Mouse (Mus musculus) cerebellum, postnatal 36 days (tissue): ENCODE measurements around the gene Csf2.

Experiments
- DNase-seq, 2 experiments: peaks; one replicate each; pipeline ENCODE4 v3.0.0; 2021 to 2022; ENCODE audit warnings: mixed read lengths in 2 of 2

Csf2 gene

DNA sequence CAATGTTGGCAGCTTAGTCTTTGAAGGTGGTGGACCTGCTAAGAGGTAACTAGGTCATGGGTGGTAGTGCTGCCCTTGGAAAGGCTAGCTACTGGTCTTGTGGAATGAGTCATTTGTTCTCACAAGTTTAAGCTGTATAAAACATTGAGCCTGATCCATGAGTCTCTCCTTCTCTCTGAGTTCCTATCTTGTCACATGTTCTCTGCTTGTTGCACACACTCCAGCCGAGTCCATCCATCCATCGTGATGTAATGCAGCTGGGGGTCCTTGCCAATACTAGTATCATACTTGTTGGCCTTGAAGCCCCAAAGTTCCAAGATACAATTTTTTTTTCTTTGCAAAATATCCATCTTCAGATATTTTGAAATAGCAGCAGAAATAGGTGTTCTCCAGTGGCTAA is 22.0 kb downstream of the Csf2 start:
- DNase-seq: no peak

DNA sequence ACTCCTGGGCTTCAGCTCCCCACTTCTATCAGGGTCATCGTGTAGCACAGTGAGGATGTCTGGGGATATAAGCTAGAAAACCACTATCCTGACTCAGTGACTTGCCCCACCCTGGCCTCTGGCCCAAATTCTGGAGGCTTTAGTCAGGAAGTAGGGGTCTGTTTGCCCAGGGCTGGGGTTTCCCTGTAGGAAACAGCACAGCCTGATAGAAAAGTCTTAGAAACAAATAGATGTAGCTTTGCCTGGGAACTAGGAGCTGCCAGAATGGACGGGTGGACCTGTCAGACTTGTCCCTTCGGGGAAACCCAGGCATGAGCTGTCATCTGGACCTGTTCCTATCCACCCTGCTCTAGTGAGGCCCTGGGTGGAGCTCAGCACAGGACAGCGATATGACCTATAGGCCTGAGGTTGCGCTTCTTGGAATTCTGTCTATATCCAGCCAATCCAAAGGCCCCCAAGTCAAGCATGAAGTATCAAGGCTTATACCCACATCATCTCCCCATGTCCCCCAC is 24.9 kb downstream of the Csf2 start:
- DNase-seq: no peak

DNA sequence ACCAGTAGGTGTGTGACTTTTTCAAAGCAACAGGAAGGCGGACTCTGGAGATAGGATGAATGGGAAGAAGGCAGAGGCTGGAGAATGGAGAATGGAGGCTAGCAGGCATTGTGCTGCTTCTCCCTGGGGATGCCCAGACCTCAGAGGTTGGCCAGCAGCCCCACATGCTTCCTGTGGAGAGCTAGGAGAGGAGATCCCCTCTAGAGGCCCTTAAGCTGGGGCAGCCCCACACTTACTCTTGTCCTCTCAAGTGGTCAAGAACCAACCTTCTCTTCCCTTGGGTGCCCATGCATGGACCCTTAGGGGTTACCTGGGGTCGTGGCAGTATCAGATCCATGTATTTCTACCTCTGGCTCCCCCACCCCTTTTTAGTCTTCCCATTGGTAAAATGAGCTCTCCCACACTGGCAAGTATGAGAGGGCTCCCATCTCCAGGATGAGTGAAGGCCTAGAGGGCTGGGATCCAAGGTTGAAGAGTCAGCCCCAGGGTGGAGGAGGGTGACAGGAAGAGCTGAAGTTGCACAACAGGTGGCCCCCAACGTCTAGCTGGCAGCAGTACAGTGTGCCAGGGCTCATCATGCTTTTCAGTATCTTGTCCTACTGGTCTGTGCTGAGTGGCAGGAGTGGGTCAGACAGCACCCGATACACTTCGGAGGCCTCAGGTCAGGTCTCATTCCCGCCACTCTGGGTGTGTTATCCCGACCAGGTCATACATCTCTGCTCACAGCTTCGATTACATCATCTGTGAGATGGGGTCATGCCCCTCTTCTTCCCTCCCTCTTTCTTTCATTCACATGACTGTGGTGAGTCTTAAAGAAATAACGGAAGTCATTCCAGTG is 25.6 kb downstream of the Csf2 start:
- no peak for DNase-seq

DNA sequence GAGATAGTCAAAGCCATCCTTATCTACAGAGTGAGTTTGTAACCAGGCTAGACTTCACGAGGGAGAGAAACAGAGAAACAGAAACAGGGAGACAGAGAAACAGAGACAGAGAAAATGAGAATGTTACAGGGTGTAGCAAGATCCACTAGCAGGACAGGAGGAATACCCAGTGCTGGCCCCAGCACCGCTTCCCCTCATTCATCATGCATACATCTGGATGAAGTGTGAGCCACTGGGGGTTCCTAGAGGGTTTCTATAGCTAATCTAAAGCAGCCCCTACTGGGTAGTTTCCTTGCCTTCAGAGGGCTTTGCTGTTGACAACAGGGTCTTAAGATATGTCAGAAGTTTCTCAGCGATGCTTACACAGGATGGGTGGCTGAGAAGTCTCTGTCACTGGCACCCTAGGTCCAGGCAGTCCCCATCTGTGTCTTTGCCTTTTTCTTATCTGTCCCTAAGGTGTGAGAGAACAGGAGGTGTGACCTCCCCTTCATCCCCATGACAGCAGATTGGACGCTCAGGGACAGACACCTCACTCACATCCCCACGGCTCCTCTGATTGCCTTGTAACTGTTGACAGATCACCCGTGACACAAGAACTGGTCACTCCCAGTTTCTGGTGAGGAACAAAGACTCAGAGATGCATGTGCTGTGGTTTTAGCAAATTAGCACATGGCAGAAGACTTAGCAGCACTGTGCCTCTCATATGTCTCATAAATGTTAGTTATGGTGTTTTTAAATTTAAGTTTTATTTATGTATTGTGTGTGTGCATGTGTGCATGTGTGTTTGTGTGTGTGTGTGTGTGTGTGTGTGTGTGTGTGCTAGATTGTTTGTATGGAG is 29.3 kb downstream of the Csf2 start:
- DNase-seq: no peak

DNA sequence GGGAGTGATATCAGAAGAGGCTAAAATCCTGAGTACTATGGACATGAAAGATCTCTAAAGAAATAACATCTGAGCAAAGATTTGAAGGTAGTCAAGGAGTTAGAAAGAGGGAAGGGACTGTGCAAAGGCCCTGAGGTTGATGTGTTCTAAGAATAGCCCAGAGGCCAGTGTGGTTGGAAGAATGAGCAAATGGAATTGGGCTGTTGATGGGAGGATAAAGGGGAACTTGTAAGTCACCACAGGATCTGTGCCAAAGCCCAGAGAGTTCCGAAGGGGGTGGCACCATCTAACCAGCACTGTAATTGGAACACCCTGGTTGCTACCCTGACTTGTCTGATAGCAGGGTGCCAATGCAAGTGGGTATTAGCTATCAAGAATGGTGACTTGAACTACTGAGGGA is 30.3 kb downstream of the Csf2 start:
- no peak for DNase-seq

DNA sequence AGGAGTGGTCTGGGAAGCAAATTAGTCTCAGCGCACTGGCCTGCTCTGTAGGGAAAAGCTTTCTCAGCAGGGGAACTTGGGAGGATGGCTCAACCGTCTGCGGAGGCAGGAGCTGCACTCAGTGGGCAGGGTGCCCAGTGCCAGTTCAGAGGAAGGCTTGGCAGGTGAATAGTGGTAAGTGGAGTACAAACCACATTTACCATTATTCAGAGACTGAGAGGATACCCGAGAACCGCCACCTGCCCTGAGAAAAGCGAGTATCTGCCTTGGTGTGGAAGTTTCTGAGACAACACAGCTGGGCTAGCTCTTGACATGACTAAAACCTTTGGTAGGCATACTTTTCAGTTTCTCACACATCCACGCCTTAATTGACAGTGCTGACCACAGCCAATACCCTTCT is 32.1 kb downstream of the Csf2 start:
- peak; percentile 80 to 85 for DNase-seq

DNA sequence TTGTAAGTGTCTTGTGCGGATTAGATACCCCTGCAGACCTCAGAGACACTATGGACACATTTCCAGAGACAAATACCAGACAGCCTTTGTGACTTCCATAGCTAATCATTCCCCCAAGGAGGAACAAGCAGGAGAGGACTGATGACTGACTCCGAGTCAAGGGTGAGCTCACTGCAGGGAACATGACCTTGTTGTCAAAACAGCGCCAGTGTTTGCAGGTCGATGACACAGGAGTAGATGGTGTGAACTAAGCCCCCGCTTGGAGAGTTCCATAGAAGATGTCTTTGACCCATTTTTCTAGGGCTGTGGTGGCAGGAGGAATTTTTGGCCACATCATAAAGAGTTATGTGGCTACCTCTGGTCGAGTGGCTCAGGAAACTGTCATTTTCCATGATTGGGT is 33.4 kb downstream of the Csf2 start:
- no peak for DNase-seq

DNA sequence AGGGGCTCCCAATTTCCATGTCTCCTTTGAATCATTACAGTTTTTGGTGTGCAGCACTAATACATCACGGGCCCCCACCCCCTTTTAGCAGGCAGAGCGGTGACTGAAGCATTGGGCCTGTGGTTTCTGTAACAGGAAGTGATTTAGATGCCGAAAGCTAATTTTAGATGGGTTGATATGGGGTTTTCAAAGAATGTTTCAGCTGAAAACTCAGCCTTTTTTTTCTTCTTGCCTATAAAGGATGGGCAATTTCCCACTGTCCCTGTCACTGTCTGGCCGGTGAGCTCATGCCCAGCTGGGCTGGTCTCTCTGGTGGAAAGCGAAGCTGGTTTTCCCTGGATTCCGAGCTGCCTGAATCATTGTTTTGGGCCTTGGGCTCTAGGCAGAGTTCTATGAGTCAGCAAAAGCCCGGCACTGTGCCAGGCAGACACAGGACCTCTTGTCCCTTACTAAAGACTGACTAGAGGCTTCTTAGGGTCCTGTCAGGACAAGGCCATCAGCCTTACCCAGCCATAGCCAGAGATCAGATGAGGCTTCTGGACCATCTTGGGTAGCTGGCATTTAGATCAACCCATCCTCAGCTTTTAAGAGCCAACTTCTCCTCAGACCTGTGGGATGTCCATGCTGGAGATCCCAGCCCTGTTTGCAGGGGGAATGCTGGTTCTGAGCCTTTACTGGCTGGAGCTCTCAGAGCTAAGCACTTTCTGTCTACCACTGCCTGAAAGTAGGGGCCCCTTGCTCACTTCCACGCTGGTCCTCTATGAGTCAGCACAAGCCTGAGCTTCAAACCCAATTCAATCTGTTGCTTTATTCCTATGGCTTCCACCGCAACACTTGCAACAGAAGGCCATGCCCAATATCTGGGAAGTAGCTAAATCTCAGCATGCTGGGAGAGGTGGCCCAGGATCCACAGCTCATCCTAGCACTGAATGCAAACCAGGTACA is 34.7 kb downstream of the Csf2 start:
- peak; percentile 48 to 52 for DNase-seq

DNA sequence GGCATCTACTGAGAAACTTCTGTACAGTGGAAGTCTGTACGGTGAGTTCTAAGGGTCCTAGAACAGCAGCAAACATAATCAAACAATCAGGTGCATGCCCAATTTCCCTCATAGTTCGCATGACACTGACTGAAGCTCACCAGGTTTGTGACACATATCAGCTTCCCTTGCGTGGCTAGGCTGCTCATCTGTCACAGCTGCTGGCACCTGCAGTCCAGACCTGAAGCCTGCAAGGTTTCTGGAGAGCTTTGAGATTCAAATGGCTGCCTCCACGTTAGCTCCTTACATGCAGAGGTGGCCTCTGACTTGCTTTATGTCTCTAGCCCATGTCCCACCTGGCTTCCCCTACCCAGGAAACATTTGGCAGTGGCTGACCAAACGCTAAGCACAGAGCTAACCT is 35.8 kb downstream of the Csf2 start:
- no peak for DNase-seq

DNA sequence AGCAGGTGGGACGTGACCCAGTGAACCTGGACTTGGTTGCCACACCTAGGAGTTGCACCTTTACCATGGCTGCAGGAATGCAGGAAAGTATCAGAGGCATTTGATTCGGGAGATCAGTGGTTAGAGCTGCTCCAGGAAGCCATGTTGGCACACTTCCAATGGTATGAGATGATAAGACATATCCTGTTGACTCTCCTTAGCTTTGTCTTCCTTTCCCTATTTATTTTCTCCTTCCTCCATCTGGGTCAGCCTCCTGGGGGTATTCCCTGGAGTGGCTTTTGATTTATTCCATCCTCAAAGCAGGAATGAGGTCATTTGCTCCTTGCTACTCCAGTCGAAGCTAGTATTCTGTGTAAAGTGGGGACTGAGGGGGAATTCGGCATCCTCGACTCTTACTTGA is 42.5 kb downstream of the Csf2 start:
- no peak for DNase-seq

DNA sequence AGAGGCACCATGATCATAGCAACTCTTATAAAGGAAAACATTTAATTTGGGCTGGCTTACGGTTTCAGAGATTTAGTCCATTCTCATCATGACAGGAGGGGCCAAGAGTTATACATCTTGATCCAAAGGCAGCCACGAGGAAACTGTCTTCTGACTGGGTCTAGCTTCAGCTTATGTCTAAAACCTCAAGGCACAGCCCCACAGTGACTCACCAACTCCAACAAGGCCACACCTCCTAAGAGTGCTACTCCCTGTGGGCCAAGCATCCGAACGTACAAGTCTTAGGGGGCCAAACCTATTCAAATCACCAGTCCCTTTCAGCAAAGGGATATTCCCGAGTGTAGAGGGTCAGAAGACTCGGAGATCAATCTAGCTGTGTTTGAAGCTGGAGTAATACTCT is 44.1 kb downstream of the Csf2 start:
- no peak for DNase-seq

DNA sequence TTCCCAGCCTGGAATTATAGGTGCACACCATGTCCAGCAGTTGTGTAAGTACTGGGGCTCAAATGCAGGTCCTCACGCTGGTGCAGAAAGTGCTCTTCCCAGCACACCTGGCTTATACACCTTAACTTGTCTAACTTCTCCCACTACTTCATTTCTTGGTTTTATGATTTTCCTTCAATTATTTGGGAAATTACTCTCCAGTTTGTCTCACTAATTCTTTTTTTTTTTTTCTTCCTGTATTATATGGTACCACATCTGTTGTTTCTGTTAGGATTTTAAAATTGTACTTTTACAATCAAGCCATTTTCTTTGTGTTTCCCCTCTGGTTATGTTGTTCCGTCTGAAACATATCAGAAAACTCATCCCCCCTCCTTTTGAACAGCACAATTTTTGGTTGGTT is 44.7 kb downstream of the Csf2 start:
- DNase-seq: no peak

DNA sequence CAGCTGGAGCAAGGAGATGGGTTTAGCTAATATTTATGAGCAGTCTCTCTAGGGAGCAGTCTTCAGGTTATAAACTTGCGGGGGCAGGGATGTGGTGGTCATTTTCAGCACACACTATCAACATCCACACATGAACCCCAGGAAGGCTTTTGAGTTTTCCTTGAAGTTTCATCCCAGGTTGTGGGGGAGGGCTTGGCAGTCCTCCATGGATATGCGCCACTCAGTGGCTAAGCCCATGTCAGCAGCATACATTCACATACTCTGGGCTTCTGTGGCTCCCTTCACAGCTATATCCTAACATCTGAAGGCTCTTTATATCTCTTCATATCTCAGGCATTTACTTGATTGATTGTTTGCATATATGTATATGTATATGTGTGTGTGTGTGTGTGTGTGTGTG is 46.3 kb downstream of the Csf2 start:
- DNase-seq: no peak

DNA sequence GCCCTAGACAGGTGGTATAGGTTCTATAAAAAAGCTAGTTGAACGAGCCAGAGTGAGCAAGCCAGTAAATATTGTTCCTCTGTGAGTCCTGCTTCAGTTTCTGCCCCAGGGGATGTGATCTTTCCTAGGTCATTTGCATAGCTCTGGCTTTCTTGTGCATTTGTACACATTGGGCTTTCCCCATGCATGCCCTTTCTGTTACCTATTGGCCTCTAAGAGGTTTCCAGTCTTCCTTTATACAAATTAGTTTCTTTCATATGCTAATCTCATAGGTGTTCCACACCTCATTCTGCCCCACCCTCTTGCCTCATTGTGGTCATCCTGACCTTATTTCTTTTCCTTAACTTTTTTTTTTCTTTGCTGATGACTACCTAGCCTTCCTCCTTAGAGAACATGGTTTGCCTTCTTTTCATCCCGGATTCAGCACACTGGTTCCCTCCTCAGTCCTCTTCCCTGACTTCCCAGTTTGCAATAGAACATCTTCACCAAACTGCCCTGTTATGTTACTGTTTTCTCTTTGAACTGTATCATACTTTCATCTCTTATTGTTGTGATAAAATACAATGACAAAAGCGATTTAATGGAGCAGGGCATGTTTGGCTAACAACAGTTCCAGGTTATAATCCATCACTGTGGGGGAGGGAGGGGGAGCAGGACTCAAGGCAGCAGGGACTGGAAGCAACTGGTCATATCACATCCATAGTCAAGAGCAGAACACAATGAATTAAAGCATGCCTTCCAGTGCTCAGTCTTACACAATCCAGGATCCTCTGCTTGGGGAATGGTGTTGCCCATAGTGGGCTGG is 47.4 kb downstream of the Csf2 start:
- no peak for DNase-seq

DNA sequence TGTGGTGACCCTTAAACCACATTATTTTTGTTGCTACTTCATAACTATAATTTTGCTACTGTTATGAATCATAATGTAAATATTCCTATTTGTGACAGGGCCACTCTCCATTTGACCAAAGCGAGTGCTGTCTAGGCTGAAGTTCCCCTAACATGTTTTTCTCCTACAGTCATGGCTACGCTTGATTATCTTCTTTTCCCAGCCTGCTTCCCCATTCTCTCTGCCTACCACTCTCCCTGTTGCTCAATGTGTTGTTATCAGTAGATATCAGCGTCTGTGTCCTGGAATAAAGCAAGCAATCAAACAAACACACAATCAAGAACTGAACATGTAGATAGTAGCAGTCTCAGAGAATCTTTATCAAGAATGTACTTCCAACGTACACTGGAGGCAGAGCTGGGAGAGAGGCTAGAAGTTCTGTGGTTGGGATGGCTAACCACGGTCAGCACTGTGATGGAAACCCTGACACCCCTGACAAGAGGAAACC is 48.1 kb downstream of the Csf2 start:
- no peak for DNase-seq
